Mouse (Mus musculus) ES-E14 (cell line): Measurements from ENCODE around the gene Nkx6-2. TPM values are rescaled to one million over a fixed set of nuclear protein-coding genes. Genes with fewer than 3 reads are reported as not detected.

ENCODE experiments used
- DNase-seq: peaks from one replicate; pipeline ENCODE4 v3.0.0-alpha.2; 2013; ENCODE audit warnings: low read depth, low spot score
- H3K27ac ChIP-seq: 2 replicates; pipeline ENCODE4 v1.5.1; 2012; ENCODE audit warnings: low read depth, mild to moderate bottlenecking, low read length, moderate library complexity, mixed read lengths; ENCODE audit not compliant: poor library complexity, insufficient read depth, severe bottlenecking
- H3K36me3 ChIP-seq: 2 replicates; pipeline ENCODE4 v1.6.1; 2012; ENCODE audit warnings: mild to moderate bottlenecking, low read length, moderate library complexity, mixed read lengths; ENCODE audit not compliant: control insufficient read depth, poor library complexity, insufficient read depth, severe bottlenecking
- H3K4me1 ChIP-seq, 2 experiments: fragments of 150-350 bp in 1 of 2; sonication (generic) in 1 of 2; 2 replicates each; pipeline ENCODE4 v1.6.1; 2012; ENCODE audit warnings: low read length in 2 of 2, mild to moderate bottlenecking in 1 of 2, mixed read lengths in 1 of 2; ENCODE audit not compliant: control insufficient read depth in 2 of 2, insufficient read depth in 2 of 2, poor library complexity in 1 of 2
- H3K4me3 ChIP-seq, 2 experiments: fragments of 150-350 bp in 1 of 2; sonication (generic) in 1 of 2; 2 replicates each; pipeline ENCODE4 v1.5.1; 2012; ENCODE audit warnings: low read length in 2 of 2, low read depth in 1 of 2, mild to moderate bottlenecking in 1 of 2, mixed read lengths in 1 of 2; ENCODE audit not compliant: insufficient read depth in 1 of 2, poor library complexity in 1 of 2, severe bottlenecking in 1 of 2
- H3K9ac ChIP-seq: 2 replicates; pipeline ENCODE4 v1.6.1; 2012; ENCODE audit warnings: low read depth, mild to moderate bottlenecking, low read length, mixed read lengths; ENCODE audit not compliant: poor library complexity, insufficient read depth, severe bottlenecking
- H3K9me3 ChIP-seq: fragments of 150-350 bp; sonication (generic); 2 replicates; pipeline ENCODE4 v1.6.1; 2012; ENCODE audit warnings: low read depth, mild to moderate bottlenecking, low read length; ENCODE audit not compliant: control insufficient read depth, insufficient read depth
- CHD2 ChIP-seq: IDR thresholded peaks from 2 replicates; pipeline ENCODE4 v1.6.1; 2014; ENCODE audit warnings: mild to moderate bottlenecking, low read depth, low read length, inconsistent platforms
- HCFC1 ChIP-seq: IDR thresholded peaks from 2 replicates; pipeline ENCODE4 v1.6.1; 2012; ENCODE audit warnings: low read length, inconsistent platforms, borderline replicate concordance; ENCODE audit not compliant: insufficient read depth
- MAFK ChIP-seq: IDR thresholded peaks from 2 replicates; pipeline ENCODE4 v1.6.1; 2014; ENCODE audit warnings: mild to moderate bottlenecking, low read depth, low read length, inconsistent platforms; ENCODE audit not compliant: insufficient read depth
- ZC3H11A ChIP-seq: IDR thresholded peaks from 2 replicates; pipeline ENCODE4 v1.6.1; 2012; ENCODE audit warnings: low read depth, mild to moderate bottlenecking, inconsistent platforms, low read length, borderline replicate concordance
- ZNF384 ChIP-seq: IDR thresholded peaks from 2 replicates; pipeline ENCODE4 v1.6.1; 2012; ENCODE audit warnings: low read depth, low read length, inconsistent platforms
- in situ Hi-C, 2 experiments: fragments of 600-800 bp; cut with MboI; formaldehyde crosslinking; loops; one replicate each; pipeline ENCODE4 v1.15.1; 2025; ENCODE audit warnings: low sequenced_read_pairs in 2 of 2, inconsistent platforms in 1 of 2; ENCODE audit not compliant: unreplicated experiment in 2 of 2
- total RNA-seq: library from RNA; depleted of rRNA; stranded (reverse); fragments of 300-350 nt; gene quantifications from 2 replicates; pipeline ENCODE4 v1.2.3, GENCODE M21; 2012; rRNA removed

The Nkx6-2 gene
- total RNA-seq, 1 experiment, result 2.1 TPM

DNA sequence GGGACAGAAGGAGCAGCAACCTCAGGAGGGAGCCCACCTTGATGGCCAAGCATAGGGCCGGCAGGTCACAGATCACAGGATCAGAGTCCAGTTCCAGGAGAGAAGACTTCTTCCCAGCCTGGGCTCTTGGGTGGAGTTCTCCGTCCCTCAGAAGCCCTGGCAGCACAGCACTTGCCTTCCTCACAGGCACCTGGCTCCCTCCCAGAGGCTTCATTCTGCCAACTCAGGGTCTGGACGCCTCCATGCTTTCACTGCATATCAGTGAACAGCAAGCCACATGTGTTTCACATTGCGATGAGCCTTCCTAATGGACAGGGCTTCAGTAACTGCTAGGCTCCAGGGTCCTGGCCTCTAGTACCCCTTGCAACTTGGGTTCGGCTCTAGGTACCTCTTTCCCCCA is 46.3 kb downstream of the Nkx6-2 start:
- Histone ChIP-seq H3K36me3 (no peaks in the 10 kb centered on the region; the same call in 1 of the 2 replicates), H3K9me3 (no peaks in the 10 kb centered on the region), H3K4me3 (no peak overlapping the region), H3K27ac (no peak overlapping the region), H3K4me1 (peaks cover 0 to 10% of the 10 kb centered on the region in 2 experiments; a peak in 1 of 4 replicates), H3K9ac (no peak overlapping the region)
- TF ChIP-seq MAFK (no peak), CHD2 (no peak), HCFC1 (no peak), ZC3H11A (no peak), ZNF384 (no peak)
- in situ Hi-C loops, result no loop called here
- no peak for DNase-seq

DNA sequence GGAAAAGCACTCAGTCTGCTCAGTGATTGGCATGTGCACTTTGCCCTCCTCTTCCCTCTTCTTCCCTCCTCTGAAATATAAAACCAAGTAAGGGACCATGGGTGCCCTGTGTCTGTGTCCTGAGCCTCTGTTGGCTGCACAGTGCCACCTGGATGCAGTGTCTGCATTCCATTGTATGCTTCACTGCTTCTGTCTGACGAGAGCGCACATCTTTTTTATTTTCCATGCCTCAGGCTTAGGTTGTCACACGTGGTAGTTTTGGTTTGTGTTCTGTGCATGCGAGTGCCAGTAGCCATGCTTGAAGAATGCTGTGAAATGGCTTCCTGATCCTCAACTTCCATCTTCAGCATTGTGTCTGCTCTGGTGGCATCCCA is 51.2 kb downstream of the Nkx6-2 start:
- Histone ChIP-seq H3K9ac (no peak overlapping the region), H3K9me3 (no peaks in the 10 kb centered on the region), H3K36me3 (peaks cover 5% of the 10 kb centered on the region; the same call in 1 of the 2 replicates), H3K4me1 (peaks cover 0 to 21% of the 10 kb centered on the region in 2 experiments; a peak in 1 of 4 replicates), H3K4me3 (no peak overlapping the region), H3K27ac (no peak overlapping the region)
- no peak for TF ChIP-seq ZNF384
- no peak for TF ChIP-seq MAFK
- no peak for TF ChIP-seq CHD2
- no peak for TF ChIP-seq ZC3H11A
- TF ChIP-seq HCFC1, result no peak
- no peak for DNase-seq
- in situ Hi-C loops, result no loop called here

DNA sequence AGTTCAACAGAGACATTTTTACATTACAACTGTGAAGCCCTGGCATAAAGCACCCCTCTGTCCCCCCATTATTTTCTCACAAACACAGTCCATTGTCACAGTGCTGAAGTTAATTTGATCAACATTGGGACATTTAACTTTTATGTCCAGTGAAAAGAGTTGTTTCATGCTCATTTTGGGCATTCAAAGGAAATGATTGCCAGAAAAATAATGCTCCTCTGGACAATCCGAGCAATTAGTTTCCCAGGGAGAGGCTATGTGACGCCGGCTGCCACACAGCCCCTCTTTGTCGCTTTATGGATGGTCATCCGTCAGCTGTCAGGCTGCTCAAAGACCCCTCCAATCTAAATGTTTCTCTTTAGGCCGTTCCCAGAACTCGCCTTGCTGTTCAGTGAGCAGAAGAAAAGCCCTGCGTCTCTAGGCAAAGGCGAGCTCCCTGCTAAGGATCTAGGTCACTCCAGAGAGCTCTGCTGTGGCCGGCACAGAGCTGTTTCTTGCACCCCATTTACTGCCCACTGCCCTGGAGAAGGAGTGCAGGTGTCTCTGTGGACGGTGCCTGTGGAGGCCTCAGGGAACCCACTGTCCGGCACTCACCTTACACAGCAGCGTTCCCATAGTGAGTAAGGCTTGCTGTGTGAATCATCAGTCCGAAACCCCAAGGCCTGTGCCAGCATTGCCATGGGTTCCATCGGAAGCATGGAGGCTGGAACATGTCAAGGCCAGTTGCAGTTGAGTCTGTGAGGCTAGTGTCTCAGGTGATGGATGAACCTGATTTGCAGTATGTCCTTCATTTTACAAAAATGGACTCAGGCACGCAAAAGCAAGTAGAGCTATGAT is 51.8 kb downstream of the Nkx6-2 start:
- peak overlapping the region; percentile 11; the same call in 1 of the 2 replicates for H3K27ac ChIP-seq
- no peaks in the 10 kb centered on the region for H3K9me3 ChIP-seq
- TF ChIP-seq ZC3H11A, result no peak
- no peak for DNase-seq
- H3K4me3 ChIP-seq, result no peak overlapping the region
- in situ Hi-C loops, result no loop called here
- H3K4me1 ChIP-seq, result peaks cover 0 to 20% of the 10 kb centered on the region in 2 experiments; a peak in 1 of 4 replicates
- H3K36me3 ChIP-seq, result peaks cover 9% of the 10 kb centered on the region; the same call in 1 of the 2 replicates
- no peak overlapping the region for H3K9ac ChIP-seq

Other genes with a start within 250 kb of the Nkx6-2 start
- gene Inpp5a, start 193.7 kb downstream of the Nkx6-2 start, total RNA-seq, result 10.9 and 11.5 TPM in 2 replicates
- gene Cfap46, start 101.0 kb upstream of the Nkx6-2 start, total RNA-seq, result 0.26 and 0.36 TPM in 2 replicates